Mouse (Mus musculus) left cerebral cortex, adult 18-20 months (tissue): Measurements from ENCODE around the gene Manbal. TPM values are rescaled to one million over a fixed set of nuclear protein-coding genes. Genes with fewer than 3 reads are reported as not detected.

Source experiments
- DNase-seq, 2 experiments: peaks; one replicate each; pipeline ENCODE4 v3.0.0; 2021 to 2022; ENCODE audit warnings: low spot score in 2 of 2, mixed read lengths in 1 of 2
- long read RNA-seq, 2 experiments: library from polyadenylated mRNA; stranded (forward); transcript quantifications; one replicate each; pipeline ENCODE4 v2.0.0; 2021
- total RNA-seq, 2 experiments: library from RNA; stranded (reverse); gene quantifications; 2 replicates each; pipeline ENCODE4 v1.2.3; 2021

Manbal gene
- total RNA-seq, result 10 to 100 TPM; 54.6 to 56.6 TPM
- long read RNA-seq, experiment 1, transcript Manbal-201 (3 exons, 1,107 nt), result major isoform, 69 of 103 reads
- long read RNA-seq, experiment 1, partial matches to known transcripts, result 26 of 103 reads
- long read RNA-seq, experiment 1, other reads (novel, unspliced or antisense), result 8 of 103 reads
- long read RNA-seq, experiment 2, transcript Manbal-201 (3 exons, 1,107 nt), result major isoform, 60 of 88 reads
- long read RNA-seq, experiment 2, partial matches to known transcripts, result 23 of 88 reads
- long read RNA-seq, experiment 2, other reads (novel, unspliced or antisense), result 5 of 88 reads

DNA sequence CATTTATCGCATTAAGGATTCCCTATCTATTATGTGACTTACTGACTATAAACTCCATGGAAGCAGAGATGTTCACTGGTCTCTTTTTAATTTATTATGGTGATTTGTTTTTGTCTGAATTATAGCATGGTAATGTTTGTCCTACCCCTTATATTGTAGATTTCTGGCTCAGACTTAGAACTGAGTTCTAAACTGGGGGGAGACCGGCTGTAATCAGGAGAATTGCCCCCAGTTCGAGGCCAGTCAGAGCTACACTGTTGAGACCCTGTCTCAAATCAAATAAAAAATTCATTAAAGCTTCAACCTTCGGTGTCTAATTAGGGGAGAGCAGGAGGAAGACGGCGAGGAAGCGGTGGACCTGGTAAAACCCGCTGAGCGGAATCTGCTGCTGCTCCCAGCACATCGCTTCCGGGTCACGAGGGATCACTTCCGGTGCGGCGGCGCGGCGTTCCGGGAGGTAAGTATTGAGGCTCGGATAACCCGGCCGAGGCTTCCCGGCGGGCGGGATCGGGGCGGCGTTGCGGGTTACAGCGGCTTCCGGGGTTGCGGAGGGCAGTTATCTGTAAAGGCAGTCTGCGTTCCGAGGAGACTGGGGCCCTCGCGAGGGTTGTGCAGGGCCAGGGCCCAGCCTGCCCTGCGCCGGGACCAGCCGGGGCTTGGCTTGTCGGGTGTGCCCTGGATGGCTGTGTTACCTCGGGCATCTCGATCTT lies at the start of gene Manbal:
Manbal (plus strand) TSS at position 411 of the 710 bp plus-strand sequence.
- DNase-seq, result peak; percentile 95 to 99

DNA sequence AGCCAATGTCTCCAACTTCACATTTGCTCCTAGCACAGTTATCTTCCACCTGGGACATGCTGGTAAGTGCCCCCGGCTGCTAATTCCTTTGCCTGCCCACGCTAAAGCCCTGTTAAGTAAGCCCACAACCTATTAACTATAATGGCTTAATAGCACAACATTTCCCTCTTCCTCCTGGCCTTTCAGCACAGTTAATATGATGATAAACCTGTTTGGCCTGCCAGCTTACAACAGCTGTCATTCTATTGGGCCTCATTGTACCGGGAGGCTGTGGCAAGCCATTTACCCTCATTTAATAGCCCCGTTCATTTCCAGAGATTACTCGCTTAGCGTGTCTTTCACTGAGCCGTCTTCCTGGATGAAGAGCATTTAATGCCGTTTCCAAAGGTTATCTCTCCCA lies 47.3 kb upstream of the Manbal start:
- no peak for DNase-seq

DNA sequence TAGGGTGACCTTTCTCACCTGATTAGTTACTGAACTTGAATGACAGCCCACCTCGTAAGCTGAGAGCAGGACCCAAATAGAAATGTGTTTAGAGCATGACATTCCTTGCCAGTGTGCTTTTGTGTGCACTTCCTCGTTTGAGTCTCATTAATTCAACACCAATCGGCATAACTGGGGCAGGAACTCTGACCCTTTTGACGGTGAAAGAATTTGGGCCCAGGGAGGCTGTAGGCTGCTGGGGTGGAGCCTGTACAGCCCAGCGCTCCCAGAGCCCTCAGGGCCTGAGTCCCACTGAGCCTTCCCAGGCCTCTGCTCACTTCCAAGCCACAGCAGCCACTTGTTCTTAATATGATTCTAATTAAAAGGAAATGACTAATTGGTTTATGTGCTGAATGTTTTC lies 46.5 kb upstream of the Manbal start:
- no peak for DNase-seq

DNA sequence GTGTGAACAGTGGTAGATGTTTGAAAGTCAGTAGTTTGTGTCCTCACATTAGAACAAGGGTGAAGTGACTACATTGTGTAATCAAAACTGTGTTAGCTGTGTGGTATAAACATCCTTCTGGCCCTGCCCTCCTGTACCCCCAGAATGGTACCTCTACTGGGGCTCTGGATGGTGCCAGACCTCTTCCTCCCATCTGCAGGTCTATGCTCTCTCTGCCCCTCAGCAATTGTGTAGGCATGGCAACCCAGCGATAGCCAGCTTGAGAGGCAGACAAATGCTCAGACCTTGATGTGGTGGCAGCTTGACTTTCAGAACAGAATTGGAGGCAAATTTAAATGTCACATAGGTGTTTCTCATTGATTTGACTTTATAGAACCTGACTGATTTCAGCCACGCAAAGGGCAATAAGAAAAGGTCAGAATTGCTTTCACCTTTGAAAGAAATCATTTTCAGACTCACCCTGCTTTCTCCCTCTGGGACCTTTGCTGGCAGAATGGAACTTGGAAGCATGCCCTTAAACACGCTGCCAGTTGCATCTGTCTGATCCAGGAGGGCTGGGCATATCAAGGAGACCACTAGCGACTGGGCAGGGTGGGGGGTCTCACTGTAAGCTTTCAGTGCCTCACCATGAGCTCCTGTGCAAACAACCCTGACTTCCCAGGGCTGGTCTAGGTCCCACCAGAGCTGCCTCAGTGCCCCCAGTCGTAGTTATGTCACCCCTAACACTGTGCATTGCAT lies 45.2 kb upstream of the Manbal start:
- DNase-seq, result no peak

DNA sequence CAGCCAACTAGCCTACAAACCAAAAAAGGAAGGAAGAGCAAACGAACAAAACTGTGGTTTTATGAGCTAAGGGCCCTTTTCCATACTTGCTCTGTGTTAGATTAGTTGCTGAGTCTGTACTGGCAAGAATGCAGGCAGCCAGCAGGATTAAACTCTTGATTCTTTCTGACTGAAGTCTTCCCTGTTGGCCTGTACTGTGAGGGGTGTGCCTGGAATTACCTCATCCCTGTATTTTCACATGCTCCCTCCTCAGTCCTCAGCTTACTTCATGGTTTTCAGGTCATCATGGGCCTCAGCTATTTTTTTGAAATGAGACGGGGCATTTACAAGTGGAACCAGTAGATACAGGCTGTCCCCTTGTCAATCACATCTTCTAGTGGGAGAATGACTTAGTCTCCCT lies 42.2 kb upstream of the Manbal start:
- DNase-seq, result no peak

DNA sequence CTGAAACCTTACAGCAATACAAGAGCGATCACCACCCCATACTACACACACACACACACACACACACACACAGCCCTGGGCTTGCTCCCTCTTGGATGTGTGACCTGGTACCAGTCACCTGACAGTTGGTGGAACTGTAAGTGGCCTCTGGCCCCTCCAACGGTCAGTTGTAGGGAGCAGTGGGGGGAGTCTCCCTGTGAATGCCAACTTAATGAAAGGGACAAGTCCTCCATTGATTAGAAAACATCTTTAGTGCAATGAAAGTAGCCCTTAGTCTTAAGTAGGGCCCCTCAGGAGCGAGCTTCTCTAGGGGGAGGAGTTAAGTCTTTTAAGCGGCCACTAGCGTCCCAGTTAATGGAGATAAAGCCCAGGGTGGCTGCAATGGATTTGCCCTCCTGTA lies 39.3 kb upstream of the Manbal start:
- no peak for DNase-seq

DNA sequence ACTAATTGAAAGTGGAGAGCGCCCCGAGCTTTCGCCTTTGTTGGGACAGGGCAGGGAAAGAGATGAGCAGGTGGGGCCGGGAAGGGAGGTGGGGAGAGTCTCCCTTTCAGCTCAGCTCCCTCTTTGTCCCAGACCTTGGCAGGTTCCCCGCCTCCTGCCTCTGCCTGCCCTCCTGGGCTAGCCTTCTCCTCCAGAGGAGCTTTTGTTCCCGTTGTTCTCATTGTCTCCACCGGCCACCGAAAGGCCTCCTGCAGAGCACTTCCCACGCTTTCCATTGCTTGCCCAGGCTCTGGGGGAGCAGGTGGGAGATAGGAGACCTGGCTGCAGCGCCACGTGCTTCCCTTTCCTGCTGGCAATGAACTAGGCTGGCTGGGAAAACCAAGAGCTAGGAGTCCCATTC lies 38.8 kb upstream of the Manbal start:
- DNase-seq, result no peak

DNA sequence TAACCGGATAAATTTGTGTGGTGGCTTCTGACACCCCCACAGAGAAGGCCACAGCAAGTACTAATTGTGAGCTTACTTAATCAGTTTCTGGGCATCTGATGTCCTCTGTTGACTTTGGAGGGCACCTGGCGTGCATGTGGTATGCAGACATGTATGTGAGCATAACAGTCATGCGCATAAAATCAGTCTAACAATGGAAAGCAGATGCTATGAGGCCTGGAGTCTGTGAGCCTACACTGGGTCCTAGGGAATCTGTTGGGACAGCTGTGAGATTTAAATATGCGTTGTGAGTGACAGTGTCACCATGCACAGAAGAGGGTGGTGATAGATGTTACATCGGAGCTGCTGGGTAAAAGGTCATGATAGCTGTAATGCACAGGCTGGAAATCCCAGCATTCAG lies 35.3 kb upstream of the Manbal start:
- DNase-seq, result no peak

DNA sequence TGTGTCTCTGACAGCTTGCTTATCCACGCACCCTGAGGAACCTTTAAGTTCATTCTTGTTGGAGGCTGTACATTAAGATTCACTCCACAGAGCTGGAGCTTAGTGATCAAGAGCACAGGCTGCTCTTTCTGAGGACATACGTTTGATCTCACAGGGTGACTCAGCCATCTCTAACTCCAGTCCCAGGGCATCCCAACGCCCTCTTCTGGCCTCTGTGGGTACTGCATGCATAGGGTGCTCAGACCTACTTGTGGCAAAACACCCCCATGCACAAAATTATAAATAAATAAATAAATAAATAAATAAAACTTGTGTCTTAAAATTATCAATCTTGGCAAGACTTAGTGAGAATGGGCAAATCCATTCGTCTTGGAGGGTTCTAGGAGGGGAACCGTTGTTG lies 28.7 kb upstream of the Manbal start:
- peak; percentile 53 to 76 for DNase-seq

DNA sequence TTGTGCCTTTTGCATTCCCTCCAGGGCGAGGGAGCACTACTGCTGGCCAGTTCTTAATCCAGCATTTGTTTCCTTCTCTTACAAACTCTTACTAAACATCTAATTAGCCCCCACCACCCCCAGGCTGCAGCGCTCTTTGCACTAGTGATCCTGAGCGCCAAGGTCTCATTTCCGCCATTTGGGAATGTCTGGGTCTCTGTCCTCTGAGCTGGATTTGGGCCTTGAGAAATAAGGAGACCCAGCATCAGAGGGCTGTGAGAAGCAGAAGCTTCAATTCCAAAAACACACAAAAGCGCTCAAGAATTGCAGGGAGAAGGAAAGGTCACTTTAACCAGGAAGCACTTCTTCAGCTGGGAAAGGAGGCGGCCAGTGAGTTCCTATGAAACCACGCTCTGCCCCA lies 27.9 kb upstream of the Manbal start:
- no peak for DNase-seq

DNA sequence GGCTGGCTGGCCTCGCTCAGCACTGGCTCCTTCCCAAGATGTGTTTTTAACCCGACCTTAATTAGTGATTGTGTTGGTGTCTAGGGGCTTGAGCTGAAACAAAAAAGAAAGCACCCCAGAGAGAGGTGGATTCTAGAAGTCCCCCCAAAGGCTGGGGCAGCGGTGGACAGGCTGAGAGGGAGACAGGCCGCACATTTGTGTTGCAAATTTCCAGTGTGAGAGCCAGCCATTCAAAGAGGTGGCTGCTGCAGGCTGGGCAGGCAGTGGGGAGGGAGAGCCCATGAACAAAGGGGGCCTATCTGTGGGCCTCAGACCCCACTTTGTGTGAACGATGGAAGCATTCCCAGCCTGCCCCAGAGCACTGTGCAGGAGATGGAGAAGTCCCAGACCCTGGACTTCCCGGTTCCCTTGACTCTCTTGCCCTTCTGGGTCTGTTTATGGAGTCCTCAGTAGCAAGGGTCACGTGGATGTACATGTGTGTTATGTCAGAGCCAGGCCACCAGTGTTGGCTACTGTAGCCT lies 27.1 kb upstream of the Manbal start:
- peak; percentile 27 to 47 for DNase-seq

DNA sequence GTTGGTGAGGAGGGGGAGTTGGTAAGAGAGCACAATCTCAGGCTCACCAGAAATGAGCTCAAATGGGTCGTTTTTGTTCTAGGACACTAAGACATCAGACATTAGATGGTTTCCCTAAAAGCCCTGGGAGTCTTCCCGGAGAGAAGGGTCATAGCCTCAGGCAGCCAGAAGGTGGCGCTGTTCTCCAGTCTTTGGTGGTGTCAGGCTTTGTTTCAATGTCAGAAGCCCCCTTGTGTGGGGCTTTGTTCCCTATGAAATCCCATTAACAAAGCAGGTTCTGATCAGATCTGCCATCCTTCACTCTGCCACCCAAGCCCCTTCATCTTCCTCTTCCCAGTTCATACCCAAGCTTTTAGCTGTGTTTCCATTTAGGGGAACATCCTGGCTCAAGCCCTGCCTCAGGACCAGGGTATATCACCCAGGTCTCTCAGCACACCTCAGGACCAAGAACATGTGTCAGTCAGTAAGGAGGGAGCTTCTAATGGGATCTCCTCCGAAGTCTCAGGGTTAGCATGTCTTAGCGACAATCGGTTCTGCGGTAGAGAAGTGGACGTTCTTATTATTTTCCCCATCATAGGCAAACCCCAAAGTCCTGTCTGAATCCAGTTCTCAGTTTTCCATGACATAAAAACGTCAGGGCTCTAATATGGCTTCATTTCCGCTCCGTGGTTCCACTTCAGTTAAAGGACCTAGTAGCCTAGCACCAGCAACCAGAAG lies 25.7 kb upstream of the Manbal start:
- DNase-seq, result peak; percentile 71 to 78

DNA sequence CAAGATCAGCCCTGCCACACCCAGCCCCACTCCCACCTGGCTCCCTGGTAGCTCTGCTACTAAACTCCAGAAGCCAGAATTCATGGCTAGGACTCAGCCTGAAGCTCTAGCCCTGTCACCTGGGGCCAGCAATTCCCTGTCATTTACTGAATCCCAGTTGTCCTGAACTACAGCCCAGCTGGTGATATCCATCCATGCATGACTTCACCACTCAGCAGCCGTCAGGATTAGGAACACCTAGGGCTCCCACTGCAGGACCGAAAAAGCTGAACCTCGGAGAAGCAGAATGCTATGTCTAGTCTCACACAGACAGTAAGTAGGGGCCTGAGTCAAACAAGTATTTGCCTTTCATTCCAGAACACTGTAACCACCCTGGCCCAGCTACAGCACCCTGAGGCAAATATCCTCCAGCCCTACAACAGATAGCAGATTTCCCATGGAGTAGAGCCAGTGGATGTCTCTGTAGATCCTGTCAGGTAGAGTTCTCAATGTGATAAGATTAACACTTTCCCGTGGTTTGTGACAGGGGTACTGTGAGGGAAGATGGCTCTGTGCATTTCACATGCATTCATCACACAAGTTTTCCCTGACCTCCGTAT lies 25.0 kb upstream of the Manbal start:
- DNase-seq, result no peak

DNA sequence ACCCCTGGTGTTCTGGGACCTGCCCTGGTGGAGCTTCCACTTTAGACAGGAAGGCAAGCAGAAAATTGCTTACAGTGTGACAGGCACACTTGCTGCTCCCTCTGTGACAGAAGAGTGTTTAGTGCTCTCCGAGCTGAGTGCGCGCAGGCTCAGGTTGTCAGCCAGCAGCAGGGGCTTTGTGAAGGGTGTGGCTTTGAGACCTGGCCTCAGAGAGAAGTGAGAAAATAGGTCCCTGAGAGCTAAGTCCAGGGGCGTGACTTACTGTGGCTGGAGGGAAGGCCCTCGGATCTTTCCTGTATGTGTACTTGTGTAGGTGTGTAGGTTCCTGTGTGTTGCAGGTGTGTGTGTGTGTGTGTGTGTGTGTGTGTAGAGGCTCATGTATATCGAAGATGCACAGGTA lies 24.1 kb upstream of the Manbal start:
- DNase-seq, result no peak

DNA sequence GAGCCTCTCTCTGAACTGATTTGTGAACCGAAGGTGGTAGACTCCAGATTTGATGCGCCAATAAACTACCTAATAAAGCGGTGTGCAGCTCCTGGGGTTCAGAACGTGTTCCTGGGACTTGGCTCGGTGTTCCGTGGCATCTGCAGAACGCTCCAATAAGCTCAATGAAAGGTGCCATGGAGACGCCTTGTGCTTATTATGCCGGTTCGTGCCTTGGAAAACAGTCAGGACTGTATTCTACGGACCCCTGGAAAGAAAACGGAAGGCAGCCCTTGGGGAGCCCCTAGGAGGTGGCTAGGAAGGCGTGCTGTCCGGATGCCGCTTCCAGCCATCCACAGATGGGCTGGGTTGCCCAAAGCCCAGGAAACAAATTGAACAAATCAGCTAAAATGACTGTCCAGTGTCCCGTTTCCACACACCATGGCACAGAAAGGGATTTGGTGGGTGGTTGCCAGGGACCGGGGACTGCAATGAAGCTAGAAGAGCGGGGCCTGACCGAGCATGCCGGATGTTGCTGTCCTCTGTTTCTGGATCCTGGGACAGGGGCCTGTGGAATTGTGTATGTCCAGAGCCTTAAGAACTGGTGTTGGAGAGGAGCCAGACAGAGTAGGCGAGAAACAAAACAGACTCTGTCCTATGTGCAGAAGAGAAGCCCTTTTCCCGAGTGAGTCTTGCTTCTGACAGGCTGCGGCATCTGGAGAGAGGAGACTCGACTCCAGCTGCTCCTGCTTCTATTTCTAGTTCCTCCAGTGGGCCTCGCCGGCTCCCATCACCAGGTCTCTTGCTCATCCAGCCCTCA lies 19.8 kb upstream of the Manbal start, which contains the start of gene Ghrh:
Ghrh (minus strand) TSS at position 146 of the 799 bp plus-strand sequence.
- peak; percentile 36 to 44 for DNase-seq

DNA sequence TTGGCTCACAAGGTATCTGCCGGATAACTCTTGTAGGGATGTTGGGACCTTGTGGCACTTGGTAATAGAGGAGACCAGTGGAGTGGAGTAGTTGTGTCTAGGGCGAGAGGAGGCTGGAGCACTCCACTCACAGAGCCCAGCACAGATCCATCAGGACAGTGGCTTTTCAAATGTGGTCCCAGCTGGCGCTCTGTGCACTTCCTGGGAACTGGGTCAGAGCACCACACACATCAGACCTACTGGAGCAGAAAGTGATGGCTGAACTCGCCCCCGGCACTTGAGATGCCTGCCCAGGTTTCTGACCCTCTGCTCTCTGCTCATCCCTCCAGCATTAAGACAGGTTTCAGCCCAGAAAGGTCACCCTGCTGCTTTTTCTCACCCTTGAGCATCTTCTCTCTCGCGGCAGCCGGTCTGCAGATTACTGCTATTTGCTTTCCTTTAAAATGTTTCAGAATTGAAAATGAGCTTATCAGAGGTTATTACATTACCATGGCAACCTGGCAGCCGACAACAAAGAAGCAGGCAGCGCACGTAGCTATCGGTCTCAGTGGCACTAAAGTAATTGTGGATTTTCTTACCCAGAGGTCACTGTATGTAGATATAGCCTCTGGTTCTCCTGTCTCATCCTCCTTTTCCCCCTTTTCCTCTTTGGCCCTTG lies 18.1 kb upstream of the Manbal start:
- DNase-seq, result no peak

DNA sequence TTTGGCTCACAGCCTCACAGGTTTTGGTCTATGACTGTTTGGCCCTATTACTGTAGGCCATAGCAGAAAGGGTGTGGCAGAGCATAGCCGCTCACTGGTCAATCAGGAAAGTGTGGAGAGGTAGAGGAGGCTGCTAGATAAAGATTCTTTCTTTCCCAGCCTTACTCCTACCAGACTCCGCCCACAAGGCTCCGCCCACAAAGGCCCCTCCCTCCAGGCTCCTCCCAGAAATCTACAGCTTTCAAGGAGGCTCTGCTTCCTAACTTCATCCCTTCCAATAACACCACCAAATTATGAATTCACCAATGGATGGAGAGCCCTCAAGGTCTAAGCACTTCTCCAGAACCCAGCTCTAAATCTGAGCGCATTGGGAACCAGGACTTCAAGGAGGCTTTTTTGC lies 14.2 kb upstream of the Manbal start:
- DNase-seq, result no peak

DNA sequence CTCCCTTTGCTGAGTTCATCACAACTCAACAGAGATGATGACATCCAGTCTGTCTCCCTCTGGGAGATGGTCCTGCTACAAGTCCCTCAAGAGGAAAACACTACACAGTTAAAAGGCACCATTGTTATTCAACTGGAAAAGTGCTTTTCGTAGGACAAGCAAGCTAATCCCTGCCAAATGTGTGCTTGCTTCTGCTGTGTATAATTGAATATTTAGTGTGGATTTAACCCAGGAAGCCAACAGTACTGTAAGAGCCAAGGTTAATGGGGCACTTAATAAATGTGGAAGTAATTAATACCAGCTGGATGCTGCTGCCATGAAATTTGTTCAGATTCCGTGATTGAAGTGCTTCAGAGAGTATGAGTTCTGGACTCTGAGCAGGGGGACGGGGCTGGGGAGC lies 13.3 kb upstream of the Manbal start:
- DNase-seq, result no peak

DNA sequence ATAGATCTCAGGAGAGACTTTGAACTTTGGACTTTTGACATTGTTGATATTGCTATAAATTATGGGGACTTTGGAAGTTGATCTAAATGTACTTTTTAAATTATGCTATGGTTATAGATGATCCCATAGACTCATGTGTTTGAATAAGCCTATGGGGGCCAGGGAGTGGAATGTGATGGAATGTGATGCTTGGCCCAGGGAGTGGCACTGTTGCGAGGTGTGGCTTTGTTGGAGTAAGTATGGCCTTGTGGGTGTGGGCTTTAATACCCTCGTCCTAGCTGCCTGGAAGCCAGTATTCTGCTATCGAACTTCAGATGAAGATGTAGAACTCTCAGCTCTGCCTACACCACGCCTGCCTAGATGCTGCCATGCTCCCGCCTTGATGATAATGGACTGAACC lies 7.4 kb upstream of the Manbal start:
- DNase-seq, result no peak
